Mouse (Mus musculus): Measurements from ENCODE around the gene Tgfb1.

DNA sequence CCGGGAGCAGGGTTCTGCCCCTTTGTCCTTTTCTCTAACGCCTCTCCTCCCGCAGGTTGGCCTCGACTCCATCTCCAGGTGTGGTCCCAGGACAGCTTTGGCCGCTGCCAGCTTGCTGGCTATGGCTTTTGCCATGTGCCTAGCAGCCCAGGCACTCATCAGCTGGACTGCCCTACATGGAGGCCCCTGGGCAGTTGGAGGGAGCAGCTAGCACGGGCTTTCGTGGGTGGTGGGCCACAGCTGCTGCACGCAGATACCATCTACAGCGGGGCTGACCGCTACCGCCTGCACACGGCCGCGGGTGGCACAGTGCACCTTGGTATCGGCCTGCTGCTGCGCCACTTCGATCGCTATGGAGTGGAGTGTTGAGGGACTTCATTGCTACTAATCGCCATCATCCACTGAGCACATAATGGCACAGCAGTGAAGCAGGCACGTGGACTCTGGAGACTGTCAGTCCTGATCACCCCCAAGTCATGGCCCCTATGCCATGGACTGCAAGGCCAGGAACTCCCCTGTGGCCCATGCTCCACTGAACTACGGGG lies 804 bp upstream of the Tgfb1 start:
- TF ChIP-seq POLR2A (IDR thresholded peaks at IDR 0.05; ENCODE audit: borderline replicate concordance, control insufficient read depth, low read depth, low read length): 0 out of 2 replicates have a peak, but pooled peaks have one; percentile 35
- no peak for TF ChIP-seq CTCF (IDR thresholded peaks at IDR 0.05; ENCODE audit: control insufficient read depth, insufficient read depth, low read length)
